ENCODE assay signal across 13 mouse cellular contexts in genomic region chr8:18268301-18268700, GRCm38 (mm10).
A peak's percentile ranks its signal among the peaks of the same experiment; 100 is the strongest.
DNase-seq lines count a peak whose midpoint lies in the region; ATAC-seq and TF ChIP-seq lines count a peak whose summit lies in the region.
"Had no signal": no experiment of that assay in that cellular context is flagged by ENCODE, and none has a peak within 500 bp of the region (broad histone marks: within the 10 kb centered on the region; RNA-seq: fewer than 3 reads in every experiment).

No protein-coding gene starts in this region.

- no peak for TF ChIP-seq POLR2A in lung, adult 2 months (IDR thresholded peaks at IDR 0.05; ENCODE audit: borderline replicate concordance, extremely low read depth, low read depth, low read length)

- H3K4me3 ChIP-seq in lung, postnatal 0 days (ENCODE audit: low read depth, low read length): no peak overlapping the region
- no peak overlapping the region for H3K4me3 ChIP-seq in lung, adult 2 months (replicated peaks; ENCODE audit: extremely low read depth, low read depth, low read length)
- H3K4me3 ChIP-seq in liver, embryonic 11.5 days (ENCODE audit: low read depth, low read length): no peak overlapping the region
- H3K4me3 ChIP-seq: heart, embryonic 10.5 days; hindbrain, embryonic 10.5 days; limb, embryonic 12.5 days had no signal

- no peaks in the 10 kb centered on the region for H3K4me1 ChIP-seq in lung, postnatal 0 days (ENCODE audit: insufficient read depth, low read depth, low read length)
- no peaks in the 10 kb centered on the region for H3K4me1 ChIP-seq in lung, adult 2 months (ENCODE audit: control insufficient read depth, insufficient read depth, low read length)
- no peaks in the 10 kb centered on the region for H3K4me1 ChIP-seq in liver, embryonic 11.5 days (replicated peaks; ENCODE audit: control insufficient read depth, insufficient read depth, low read length)
- H3K4me1 ChIP-seq: heart, embryonic 10.5 days; hindbrain, embryonic 10.5 days; limb, embryonic 12.5 days had no signal

- TF ChIP-seq EP300 in lung, postnatal 0 days (IDR thresholded peaks at IDR 0.05): no peak

- DNase-seq in lung, postnatal 0 days (ENCODE audit: low spot score): peak; percentile 12
- no peak for DNase-seq in lung, adult 2 months
- peak; percentile 68 for DNase-seq in layer of hippocampus, adult 11-12 months (ENCODE audit: low spot score)
- DNase-seq in layer of hippocampus, postnatal 25 days (ENCODE audit: extremely low spot score in 1 of 2, low spot score in 1 of 2): peak; percentile 20 to 21
- peak; percentile 69 for DNase-seq in right cerebral cortex, postnatal 25 days
- no peak for DNase-seq in liver, embryonic 11.5 days (ENCODE audit: low spot score)
- DNase-seq: adrenal gland, postnatal 25 days; cerebellum, adult 18-20 months; kidney, adult 2 months had no signal

- no peak for ATAC-seq in lung, postnatal 0 days
- no peak for ATAC-seq in erythroblast, adult 5-6 weeks (replicated peaks; ENCODE audit: low FRiP score, poor library complexity, severe bottlenecking)
- ATAC-seq in liver, embryonic 11.5 days (replicated peaks; ENCODE audit: low FRiP score): no peak

- TF ChIP-seq CTCF in lung, postnatal 0 days (IDR thresholded peaks at IDR 0.05): no peak
- no peak for TF ChIP-seq CTCF in lung, adult 2 months (IDR thresholded peaks at IDR 0.05; ENCODE audit: insufficient read depth, low read length)

- H3K9me3 ChIP-seq in lung, postnatal 0 days (ENCODE audit: low read length): no peaks in the 10 kb centered on the region
- H3K9me3 ChIP-seq in liver, embryonic 11.5 days (ENCODE audit: control insufficient read depth, low read length): no peaks in the 10 kb centered on the region; the same call in 1 of the 2 replicates
- H3K9me3 ChIP-seq: heart, embryonic 10.5 days; hindbrain, embryonic 10.5 days; limb, embryonic 12.5 days had no signal

- no peaks in the 10 kb centered on the region for H3K36me3 ChIP-seq in lung, postnatal 0 days (ENCODE audit: insufficient read depth, low read length)
- H3K36me3 ChIP-seq in liver, embryonic 11.5 days (ENCODE audit: control insufficient read depth, insufficient read depth, low read length): no peaks in the 10 kb centered on the region
- H3K36me3 ChIP-seq: heart, embryonic 10.5 days; hindbrain, embryonic 10.5 days; limb, embryonic 12.5 days had no signal

- H3K9ac ChIP-seq in lung, postnatal 0 days (replicated peaks; ENCODE audit: low read depth): no peak overlapping the region
- H3K9ac ChIP-seq in liver, embryonic 11.5 days (ENCODE audit: low read depth, low read length): no peak overlapping the region
- H3K9ac ChIP-seq: limb, embryonic 12.5 days had no signal

- H3K4me2 ChIP-seq in lung, postnatal 0 days (replicated peaks; ENCODE audit: low read depth, low read length): no peak overlapping the region
- no peak overlapping the region for H3K4me2 ChIP-seq in liver, embryonic 11.5 days
- H3K4me2 ChIP-seq: limb, embryonic 12.5 days had no signal

- 65% methylated on average over 7 of the region's 7 CpGs for WGBS in lung, postnatal 0 days
- WGBS in lung, adult 2 months: 78% methylated on average over 7 of the region's 7 CpGs
- 75% methylated on average over 7 of the region's 7 CpGs for WGBS in liver, embryonic 11.5 days

- H3K27ac ChIP-seq in lung, postnatal 0 days (ENCODE audit: low read length): no peak overlapping the region
- H3K27ac ChIP-seq in liver, embryonic 11.5 days (ENCODE audit: low read depth, low read length): no peak overlapping the region
- H3K27ac ChIP-seq: heart, embryonic 10.5 days; hindbrain, embryonic 10.5 days; limb, embryonic 12.5 days had no signal

- H3K27me3 ChIP-seq in lung, postnatal 0 days (replicated peaks; ENCODE audit: insufficient read depth, low read length): no peaks in the 10 kb centered on the region
- H3K27me3 ChIP-seq in liver, embryonic 11.5 days (replicated peaks; ENCODE audit: control insufficient read depth, insufficient read depth, low read length): no peaks in the 10 kb centered on the region
- H3K27me3 ChIP-seq: limb, embryonic 12.5 days had no signal

Comparison
In these comparisons a context has a peak if more than half of its experiments do, and no peak if none do; other contexts are left out.
1. DNase-seq: peak in lung, postnatal 0 days (single experiment), layer of hippocampus, adult 11-12 months (single experiment), layer of hippocampus, postnatal 25 days (2 of 2) and right cerebral cortex, postnatal 25 days (single experiment); none in lung, adult 2 months (single experiment) and liver, embryonic 11.5 days (single experiment).